Mouse (Mus musculus): ENCODE results near the gene Stk11. TPM values are rescaled to one million over a fixed set of nuclear protein-coding genes. Genes with fewer than 3 reads are reported as not detected.

Stk11 gene
- total RNA-seq, 2 experiments from 2014 or later = 81.1 to 172 TPM

DNA sequence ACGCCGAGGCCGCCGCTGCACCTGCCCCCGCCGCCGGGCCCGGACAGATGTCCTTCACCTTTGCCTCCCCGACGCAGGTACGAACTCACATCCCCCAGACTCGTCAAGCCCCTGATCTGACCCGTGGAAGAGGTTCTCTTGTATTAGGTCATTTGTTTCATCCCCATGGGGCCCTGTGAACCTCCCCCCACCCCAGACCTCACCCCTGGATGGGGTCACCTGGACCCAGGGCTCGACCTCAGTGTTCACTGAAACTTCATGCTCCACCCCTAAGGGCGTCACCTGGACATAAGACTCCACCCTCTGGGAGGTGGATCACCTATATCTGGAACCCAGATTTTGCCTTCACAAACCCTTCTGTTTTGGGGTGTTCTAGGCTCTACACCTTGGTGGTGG is 26.9 kb downstream of the Stk11 start:
- no peak for ATAC-seq (replicated peaks; ENCODE audit: poor library complexity)

DNA sequence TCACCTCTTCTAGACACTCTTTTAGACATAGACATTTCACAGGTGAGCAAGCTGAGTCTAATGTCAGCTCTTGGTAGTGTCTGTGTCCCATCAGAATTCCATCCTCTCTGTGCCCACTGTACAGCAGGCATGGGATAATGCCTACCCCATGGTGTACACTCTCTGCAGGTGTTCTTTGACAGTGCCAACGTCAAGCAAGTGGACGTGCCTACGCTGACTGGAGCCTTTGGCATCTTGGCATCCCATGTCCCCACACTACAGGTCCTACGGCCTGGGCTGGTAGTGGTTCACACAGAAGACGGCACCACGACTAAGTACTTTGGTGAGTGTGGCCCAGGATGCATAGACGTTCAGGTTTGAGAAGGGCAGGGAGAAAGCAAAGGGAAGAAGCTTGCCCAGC is 28.1 kb downstream of the Stk11 start:
- ATAC-seq (replicated peaks; ENCODE audit: poor library complexity) = no peak

DNA sequence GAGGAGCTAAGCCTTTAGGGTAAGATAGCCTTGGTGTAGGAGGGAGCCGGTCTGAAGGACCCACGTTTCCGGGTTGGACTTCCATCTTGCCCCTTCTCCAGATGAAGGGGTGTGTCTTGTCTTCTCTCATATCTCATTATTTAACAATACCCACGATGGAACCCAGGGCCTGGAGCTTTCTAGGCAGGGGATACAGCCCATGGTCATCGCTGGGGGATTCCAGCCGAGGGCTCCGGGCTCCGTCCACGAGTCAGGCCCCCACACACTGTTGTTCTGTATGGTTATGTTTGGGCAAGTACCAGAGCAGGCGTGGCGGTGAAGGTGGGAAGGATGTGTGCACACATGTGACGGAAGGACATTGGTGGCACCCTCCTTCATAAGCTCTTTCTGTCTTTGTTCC is 28.6 kb downstream of the Stk11 start:
- ATAC-seq (replicated peaks; ENCODE audit: poor library complexity) = no peak

DNA sequence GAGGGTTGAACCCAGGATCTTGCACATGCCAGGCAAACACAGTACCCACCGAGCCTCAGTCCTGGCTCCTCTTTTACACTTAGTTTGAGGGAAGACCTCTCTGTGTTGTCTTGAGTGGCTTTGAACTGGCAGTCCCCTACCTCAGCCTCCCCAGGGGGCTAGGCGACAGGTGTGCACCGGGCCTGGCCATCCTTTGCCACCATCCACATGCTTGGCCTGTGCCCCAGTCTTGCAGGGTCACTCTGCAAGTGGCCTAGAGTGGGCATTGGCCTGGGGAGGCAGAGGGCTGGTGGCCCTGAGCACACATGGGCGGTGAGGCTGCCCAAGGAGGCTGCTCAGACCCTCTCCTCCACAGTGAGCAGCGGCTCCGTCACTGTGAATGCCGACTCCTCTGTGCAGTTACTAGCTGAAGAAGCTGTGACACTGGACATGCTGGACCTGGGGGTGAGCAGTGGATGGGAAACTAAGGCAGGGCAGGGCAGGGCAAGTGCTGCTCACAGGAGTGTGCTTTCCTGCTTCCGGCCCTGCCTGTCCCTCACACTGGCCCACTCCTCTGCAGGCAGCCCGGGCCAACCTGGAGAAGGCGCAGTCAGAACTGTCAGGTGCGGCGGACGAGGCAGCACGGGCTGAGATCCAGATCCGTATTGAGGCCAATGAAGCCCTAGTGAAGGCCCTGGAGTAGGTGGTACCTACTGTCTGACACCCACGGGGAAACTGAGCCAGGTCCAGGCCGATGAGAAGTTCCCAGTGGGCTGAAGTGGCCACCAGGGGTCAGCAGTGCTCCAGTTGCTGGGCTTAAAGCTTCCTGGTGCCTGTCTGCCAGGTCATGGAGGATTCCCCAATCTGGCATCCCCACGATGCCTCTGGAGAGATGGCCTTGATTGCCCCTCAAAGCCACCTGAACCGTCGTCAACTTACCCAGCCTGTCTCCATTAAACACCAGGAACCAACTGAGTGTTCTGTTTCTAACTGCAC is 29.5 kb downstream of the Stk11 start:
- no peak for ATAC-seq (replicated peaks; ENCODE audit: poor library complexity)

DNA sequence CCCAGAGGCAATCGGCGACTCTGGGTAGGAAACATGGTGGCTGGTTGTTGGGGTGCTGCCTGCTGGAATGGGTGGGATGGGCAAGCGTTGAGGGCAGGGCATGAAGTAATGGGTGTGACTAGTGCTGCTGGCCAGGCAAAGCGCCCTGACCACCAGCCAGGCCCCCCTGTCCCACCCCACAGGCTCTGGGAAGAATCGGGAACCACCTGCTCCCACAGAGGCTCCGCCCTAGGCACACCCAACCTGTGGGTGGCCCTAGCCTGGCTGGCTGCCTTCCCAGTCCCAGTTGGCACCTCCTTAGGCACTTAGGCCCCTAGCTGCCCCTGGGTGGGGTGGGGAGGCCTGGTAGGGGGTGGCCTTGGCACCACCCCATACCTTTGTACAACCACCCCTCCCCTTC is 30.3 kb downstream of the Stk11 start:
- no peak for ATAC-seq (replicated peaks; ENCODE audit: poor library complexity)

DNA sequence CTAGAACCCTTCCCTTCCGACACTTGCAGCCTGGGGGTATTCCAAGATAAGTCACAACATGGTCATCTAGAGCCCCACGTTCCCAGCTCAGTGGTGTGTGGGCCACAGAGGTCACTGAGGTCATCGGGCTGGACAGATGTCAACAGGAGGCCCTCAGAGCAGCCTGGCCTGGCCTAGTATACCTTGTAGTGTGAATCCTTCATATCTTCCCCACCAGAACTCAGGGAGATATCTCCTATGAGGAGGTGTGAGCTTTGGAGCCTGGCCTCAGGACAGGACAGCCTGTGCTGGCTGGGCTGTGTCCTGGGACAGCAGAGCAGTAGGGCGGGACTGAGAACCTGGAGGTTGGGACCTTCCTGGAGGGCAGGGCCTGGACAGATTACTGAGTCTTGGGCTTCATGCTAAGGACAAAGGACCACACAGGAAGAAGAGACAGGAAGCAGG is 31.0 kb downstream of the Stk11 start:
- ATAC-seq (replicated peaks; ENCODE audit: poor library complexity) = no peak

DNA sequence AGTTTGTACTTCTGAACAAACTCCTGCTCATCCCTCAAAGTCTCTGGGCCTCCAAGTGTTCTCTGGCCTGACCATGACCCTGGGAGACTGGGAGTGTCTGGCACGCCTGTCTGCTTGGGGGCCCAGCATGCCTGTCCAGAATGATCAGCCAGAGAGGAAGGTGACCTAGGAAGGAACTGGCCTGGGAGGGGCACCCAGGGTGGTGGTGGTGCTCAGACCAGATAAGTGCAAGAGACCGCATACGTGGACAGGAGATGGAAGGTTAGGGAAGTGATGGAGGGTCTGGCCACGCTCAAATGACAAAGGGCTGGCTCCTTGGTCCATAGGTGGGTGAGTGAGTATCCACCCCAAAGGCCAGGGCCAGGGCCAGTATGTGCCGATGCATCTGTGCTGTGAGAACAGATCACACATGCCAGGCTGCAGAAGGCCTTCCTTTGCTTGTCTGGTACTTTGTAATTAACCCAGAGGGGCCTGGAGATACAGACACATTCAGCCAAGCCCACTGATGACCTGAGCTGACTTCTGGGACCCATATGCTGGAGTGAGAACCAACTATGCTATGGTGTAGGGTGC is 31.6 kb downstream of the Stk11 start:
- ATAC-seq (replicated peaks; ENCODE audit: poor library complexity) = no peak

DNA sequence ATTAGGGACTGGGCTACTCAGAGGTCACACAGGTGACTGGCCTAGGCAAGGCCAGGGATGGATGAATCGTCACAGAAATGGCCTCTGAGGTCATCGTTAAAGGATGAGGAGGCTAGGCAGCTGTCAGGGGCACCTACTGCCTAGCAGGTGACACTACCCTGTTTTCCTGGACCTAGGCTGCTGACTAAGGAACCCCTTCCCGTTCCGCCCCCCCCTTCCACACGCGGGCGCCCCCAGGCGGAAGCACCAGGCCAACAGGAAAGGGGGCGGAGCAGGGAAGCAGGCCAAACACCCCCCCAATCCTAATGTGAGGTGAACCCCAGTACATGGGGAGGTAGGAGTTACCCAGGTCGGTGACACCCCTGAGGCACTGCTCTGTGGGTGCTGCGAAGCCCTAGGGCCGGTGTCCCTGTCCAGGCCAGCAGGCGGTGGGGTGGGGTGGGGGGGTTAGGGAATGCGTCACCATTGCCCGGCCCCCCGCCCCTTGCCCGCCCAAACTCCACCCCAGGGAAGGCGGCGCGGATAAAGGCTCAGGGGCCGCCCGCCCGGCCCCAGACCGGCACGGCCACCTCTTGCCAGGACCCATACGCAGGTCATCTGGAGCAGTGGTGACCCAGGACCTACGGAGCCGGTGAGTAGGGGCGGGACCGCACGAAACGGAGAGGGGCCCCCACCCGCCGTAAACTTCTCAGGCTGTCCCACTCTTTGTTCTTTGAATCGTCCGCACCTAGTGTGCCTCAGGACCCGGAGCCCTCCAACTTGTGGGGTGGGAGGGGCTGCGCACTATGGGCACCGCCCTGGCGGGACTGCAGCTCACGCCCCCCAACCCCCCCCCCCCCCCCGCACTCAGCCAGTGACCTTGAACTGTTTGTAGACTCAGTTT is 32.4 kb downstream of the Stk11 start, which contains the start of gene Midn:
TSS of gene Midn (plus strand) at position 554 of the 883 bp plus-strand sequence.
- peak; percentile 12 for ATAC-seq (replicated peaks; ENCODE audit: poor library complexity)

DNA sequence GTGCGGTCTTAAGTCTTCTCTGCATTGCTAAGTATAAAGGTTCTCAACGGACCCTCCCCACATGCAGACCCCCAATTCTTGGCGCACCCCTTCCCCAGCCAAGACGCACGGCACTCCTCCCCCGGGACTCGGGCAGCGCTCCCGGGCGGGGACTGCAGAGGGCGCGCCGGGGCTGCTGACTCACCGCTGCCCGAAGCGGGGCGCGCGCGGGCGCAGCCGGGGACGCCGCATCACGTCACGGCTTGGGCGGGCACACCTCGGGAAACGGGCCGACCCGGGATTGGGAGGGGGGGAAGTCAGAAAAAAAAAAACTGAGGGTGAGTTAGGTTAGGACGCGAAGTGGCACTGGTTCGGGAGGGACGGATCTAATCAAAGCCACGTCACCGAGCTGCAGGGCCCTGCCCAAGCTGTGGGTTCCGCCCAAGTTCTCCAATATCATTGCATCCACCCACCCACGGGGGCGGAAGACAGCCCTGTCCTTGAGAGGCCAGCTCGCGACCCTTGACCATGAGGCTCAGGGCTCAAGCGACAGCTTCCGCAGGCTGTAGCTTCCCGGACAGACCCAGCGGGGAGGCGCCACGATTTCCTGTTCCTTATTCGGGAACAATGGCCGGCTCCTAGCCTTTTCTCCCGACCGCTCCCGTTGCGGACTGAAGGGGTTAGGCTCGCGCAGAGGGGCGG is 33.1 kb downstream of the Stk11 start:
- peak; percentile 38 for ATAC-seq (replicated peaks; ENCODE audit: poor library complexity)

DNA sequence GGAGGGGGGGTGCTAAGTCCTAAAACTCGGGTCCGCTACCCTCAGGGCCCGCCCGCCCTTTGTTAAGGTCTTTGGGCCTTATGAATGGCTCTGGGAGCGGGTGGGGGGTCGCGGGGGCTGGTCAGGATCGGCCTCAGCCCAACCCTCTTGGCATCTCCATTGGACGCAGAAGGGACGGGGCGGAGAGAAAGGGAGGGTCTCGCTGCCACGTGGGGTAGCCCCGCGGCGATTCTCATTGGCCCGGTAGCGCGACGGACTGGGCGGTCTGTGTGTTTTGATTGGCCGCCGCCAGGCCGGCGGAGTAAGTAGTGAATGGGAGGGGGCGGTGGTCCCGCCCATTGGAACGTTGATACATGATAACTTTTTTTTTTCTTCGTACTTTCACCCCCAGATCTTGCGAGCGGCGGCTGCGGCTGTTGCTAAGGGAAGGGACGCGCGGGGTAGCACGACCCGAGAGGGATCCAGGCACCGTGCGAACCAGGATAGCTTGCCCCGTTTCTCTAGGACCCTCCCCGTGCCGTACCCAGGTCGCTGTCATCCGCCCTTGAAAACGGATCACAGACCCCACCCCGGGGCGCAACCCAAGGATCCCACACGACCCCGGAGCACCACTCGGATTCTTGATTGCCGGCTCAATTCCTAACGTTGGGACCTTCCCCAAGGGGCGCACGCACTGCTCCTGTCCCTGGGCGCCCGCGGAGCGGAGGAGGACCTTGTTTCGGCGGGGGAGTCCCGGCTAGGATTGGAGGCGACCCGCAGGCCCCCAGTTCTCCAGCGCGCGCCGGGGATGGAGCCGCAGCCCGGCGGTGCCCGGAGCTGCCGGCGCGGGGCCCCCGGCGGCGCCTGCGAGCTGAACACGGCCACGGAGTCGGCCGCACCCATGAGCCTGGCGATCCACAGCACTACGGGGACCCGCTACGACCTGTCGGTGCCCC is 34.0 kb downstream of the Stk11 start:
- peak; percentile 58 for ATAC-seq (replicated peaks; ENCODE audit: poor library complexity)

DNA sequence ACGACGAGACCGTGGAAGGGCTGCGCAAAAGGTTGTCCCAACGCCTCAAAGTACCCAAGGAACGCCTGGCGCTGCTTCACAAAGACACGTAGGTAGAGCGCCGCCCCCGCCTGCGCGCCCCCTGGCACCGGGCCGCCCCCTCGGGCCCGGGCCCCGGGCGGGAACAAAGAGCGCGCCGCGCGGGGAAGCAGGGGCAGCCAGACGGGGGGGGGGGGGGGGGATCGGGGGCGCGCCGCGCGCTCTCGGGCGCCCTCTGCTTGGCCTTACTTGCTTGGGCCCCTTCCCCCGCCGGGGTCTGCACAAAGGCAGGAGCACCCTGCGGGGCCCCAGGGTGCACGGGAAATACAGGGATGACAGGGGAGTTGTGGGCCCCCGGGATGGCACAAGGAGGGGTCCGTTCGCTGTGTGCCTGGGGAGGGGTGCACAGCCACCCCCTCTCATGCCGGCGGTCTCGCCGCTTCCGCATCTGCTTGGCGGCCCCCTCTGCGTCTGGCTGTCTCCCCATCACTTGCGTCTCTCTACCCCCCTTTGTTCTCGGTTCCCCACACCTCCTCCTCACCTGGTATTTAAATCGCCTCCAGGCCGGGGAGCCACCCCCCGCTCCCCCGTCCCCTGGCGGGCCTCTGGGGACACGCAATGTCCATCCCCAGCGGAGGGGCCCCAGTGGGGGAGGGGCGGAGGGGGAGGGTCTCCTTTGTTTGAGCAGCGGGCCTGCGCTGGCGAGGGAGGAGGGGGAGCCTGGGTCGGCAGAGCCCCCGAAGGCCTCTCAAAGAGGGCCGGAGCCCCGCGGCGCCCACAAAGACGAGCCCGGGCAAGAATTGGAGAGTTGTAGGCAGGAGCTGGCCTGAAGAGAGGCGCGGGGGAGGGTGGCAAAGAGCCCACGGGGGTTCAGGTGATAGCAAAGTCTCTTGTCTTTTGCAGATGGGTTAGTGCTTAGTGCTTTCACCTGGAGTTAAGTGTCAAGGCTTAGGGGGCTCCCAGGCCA is 34.9 kb downstream of the Stk11 start:
- no peak for ATAC-seq (replicated peaks; ENCODE audit: poor library complexity)

DNA sequence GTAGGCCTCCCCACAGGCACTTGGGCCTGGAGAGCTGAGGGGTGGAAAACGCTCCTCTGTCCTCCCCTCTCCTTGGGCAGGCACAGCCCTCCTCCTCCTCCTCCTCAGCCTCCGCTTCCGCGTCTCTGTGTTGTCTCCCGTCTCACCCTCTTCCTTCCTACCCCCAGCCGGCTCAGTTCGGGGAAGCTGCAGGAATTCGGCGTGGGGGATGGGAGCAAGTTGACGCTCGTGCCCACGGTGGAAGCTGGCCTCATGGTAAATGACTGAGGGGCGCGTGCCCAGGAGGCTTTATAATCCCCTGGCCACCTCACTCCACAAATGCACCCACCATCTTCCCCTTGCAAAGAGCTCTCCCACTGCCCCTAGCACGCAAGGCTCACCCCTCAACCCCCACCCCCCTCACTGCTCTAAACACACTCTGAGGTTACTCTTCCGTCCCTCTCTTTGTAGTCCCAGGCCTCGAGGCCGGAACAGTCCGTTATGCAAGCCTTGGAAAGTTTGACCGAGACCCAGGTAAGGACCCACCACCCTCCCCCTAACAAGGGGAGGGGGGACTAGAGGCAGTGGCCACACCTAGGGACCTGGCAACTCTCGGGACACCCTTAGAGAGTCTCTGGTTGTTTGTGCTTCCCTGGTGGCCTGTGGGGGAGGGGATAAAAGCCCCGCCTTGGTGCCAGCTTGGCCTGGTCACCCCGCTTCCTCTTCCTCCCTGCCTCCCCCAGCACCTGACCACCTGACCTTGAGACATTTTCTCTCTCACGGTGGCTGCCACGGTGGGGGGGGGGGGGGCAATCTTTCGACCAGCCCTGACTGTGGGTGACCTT is 35.8 kb downstream of the Stk11 start:
- no peak for ATAC-seq (replicated peaks; ENCODE audit: poor library complexity)

DNA sequence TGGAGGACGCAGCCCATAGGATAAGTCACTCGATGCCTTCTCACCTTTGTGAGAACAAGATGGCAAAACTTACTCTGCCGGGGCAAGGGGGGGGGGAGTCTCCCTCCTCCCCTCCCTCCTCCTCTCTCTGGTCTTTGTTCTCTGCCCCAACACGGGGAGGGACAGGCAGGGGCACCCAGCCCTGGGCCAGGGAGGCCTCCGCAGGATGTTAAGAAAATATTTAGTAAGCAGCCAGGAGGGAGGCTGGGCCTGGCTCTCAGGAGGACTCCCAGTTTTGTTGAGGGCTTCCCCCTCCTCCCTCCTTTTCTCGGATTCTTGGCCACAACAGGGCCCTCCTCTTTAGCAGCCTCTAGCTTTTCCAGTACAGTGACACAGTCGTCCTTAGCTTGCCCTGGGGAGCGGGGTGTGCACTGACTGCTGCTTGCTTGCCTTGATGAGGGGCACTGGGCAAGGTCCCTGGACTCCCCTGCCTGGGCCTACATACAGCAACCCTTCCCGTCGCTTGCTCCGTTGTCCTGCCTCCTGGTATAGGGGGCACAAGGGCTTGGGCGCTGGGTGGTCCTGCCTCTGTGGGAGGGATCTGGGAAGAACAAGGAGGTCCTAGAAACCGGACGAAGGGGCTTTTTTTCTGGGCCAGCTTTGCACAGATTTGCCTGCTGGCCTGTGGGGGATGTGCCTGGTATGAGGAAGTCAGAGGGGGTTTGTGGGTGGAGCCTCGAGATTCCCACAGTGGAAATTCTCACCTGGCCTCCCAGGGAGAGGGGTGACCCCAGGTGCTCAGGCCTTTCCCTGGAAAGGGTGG is 36.7 kb downstream of the Stk11 start:
- ATAC-seq (replicated peaks; ENCODE audit: poor library complexity) = no peak

DNA sequence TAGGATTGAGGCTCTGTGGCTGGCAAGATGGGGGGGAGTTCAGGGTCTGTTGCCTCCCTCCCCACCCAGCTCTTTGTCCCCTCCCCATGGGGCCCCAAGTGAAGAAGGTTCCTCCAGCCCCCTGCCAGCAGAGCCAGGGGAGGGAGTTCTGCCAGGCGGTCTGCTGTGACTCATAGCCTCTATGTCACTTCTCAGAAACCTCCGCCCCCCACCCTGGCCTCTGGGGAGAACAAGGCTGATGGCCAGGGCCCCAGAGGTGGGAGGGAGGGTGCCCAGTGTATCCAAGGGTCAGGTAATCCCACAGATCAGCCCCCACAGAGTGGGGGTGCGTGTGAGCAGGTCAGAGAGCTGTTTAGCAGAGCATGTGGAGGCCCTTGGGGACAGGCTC is 37.3 kb downstream of the Stk11 start:
- no peak for ATAC-seq (replicated peaks; ENCODE audit: poor library complexity)

DNA sequence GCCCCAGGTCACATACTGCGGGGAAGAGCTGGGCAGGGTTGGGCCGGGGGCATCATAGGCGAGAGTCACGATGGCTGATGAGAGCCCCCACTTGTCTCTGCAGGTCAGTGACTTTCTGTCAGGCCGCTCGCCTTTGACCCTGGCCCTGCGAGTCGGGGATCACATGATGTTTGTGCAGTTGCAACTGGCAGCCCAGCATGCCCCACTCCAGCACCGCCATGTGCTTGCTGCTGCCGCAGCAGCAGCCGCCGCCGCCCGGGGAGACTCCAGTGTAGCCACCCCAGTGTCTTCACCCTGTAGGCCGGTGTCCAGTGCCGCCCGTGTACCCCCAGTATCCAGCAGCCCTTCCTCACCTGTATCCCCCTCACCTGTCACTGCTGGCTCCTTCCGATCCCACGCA is 38.1 kb downstream of the Stk11 start:
- no peak for ATAC-seq (replicated peaks; ENCODE audit: poor library complexity)

DNA sequence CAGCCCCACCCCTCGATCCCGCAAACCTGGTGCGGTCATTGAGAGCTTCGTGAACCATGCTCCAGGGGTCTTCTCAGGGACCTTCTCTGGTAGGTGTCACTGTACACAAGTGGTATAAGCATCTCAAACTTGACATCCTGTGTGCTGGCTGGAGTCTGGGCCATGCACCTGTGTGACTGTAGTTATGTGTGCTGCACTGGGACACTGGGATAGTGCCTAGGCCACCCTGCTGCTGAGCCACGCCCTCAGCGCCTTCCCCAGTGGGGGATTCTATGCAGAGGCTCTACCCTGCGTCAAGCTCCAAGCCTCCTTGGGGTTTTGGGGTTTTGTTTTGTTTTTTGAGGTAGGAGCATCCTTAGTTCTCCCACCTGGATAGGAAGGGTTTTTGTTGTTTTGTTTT is 38.8 kb downstream of the Stk11 start:
- ATAC-seq (replicated peaks; ENCODE audit: poor library complexity) = no peak

DNA sequence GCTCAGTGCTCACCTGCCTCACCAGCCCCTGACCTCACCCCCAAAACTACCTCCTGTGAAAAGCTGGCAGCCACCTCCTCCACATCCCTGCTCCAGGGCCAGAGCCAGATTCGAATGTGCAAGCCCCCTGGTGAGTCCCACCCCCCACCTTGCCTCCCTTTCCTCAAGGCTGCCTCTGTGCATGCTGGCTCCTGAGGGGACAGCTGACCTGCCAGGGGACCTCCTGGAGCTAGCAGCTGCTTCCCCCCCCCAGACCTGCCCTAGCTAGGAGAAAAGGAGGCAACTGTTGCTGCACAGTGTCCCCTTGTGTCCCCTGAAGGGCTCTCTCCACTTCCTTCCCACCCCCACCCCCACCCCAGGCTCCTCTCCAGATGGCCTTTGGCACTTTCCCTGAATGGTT is 39.7 kb downstream of the Stk11 start:
- no peak for ATAC-seq (replicated peaks; ENCODE audit: poor library complexity)
